Mouse (Mus musculus): ENCODE measurements around the gene Tnfaip1.

The Tnfaip1 gene

GRCm38 (mm10) chr11:78497544-78498522 is 38.3 kb downstream of the Tnfaip1 start, which contains the start of gene Sarm1:
Sarm1 (minus strand) TSS chr11:78497754.
- DNase-seq = peak; percentile 98 to 100

GRCm38 (mm10) chr11:78497071-78497541 is 39.0 kb downstream of the Tnfaip1 start:
- DNase-seq = peak; percentile 56 to 71

GRCm38 (mm10) chr11:78495904-78496303 is 40.2 kb downstream of the Tnfaip1 start:
- DNase-seq = no peak

- peak; percentile 78 to 79 for DNase-seq
Measured at GRCm38 (mm10) chr11:78490781-78491241, 45.3 kb downstream of the Tnfaip1 start.

- peak; percentile 80 to 89 for DNase-seq
Measured at GRCm38 (mm10) chr11:78488168-78488567, 48.0 kb downstream of the Tnfaip1 start.

GRCm38 (mm10) chr11:78483639-78484038 is 52.5 kb downstream of the Tnfaip1 start:
- DNase-seq = no peak

GRCm38 (mm10) chr11:78475289-78475688 is 60.8 kb downstream of the Tnfaip1 start:
- DNase-seq = no peak
